In the genomic region with DNA sequence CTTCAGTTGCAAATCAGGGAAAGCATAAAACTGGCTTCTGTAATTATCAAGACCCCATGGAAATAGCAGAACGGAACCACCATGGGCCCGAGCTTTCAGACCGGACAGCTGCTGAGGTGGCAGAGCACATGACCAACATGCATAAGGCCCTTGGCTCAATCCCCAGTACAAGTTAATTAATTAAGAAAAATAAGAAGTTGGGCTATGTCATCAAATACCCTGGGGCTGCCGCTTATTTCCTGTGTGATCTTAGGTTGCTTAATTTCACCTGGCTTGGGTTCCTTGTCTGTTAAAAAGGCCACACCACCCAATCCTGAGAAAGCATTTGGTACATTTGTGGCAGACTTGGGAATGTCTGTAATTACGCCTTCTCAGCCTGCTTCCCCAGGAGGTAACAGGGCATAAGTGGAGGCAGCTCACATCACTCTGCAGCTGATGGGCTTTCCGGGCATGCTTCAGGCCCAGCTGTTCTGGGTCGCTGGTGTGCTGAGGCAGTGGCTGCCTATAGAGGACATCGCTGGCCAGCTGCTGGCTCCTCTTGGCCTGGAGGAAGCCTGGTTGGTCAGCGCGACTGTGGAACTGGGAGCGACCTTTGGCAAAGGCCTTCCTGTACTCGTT, we compare ENCODE assay signal across 14 mouse cellular contexts. TPM values are rescaled to one million over a fixed set of nuclear protein-coding genes. Genes with fewer than 3 reads are reported as not detected.
DNase-seq lines count a peak whose midpoint lies in the region; ATAC-seq and TF ChIP-seq lines count a peak whose summit lies in the region.
"Had no signal": no experiment of that assay in that cellular context is flagged by ENCODE, and none has a peak within 500 bp of the region (broad histone marks: within the 10 kb centered on the region; RNA-seq: fewer than 3 reads in every experiment).

No protein-coding gene starts in this region.

- TF ChIP-seq CTCF in lung, postnatal 0 days (IDR thresholded peaks at IDR 0.05): no peak

- no peak overlapping the region for H3K9ac ChIP-seq in lung, postnatal 0 days (replicated peaks; ENCODE audit: low read depth)
- no peak overlapping the region for H3K9ac ChIP-seq in limb, embryonic 14.5 days (ENCODE audit: low read depth, low read length, severe bottlenecking)
- H3K9ac ChIP-seq: heart, embryonic 12.5 days had no signal

- TF ChIP-seq POLR2A in limb, embryonic 14.5 days (IDR thresholded peaks at IDR 0.05; ENCODE audit: borderline replicate concordance, extremely low read depth, insufficient read depth, insufficient read length): no peak

- no peak for ATAC-seq in lung, postnatal 0 days
- no peak for ATAC-seq in limb, embryonic 14.5 days (ENCODE audit: low FRiP score, low read depth)
- ATAC-seq: CD4-positive, CD25-positive, alpha-beta regulatory T cell, adult 4 months had no signal

- no peak overlapping the region for H3K27ac ChIP-seq in lung, postnatal 0 days (ENCODE audit: low read length)
- peak overlapping the region; percentile 26 for H3K27ac ChIP-seq in embryonic facial prominence, embryonic 10.5 days (replicated peaks)
- H3K27ac ChIP-seq in limb, embryonic 14.5 days (replicated peaks; ENCODE audit: low read depth, low read length): no peak overlapping the region

- H3K4me3 ChIP-seq in lung, postnatal 0 days (ENCODE audit: low read depth, low read length): no peak overlapping the region
- no peak overlapping the region for H3K4me3 ChIP-seq in embryonic facial prominence, embryonic 10.5 days
- no peak overlapping the region for H3K4me3 ChIP-seq in limb, embryonic 14.5 days (replicated peaks; ENCODE audit: low read length)
- H3K4me3 ChIP-seq: heart, embryonic 12.5 days had no signal

- no peaks in the 10 kb centered on the region; the same call in 1 of the 2 replicates for H3K4me1 ChIP-seq in lung, postnatal 0 days (ENCODE audit: insufficient read depth, low read depth, low read length)
- H3K4me1 ChIP-seq in embryonic facial prominence, embryonic 10.5 days: peaks cover 45% of the 10 kb centered on the region
- H3K4me1 ChIP-seq in limb, embryonic 14.5 days (ENCODE audit: control insufficient read depth, insufficient read depth, low read length): peaks cover 14% of the 10 kb centered on the region

- H3K4me2 ChIP-seq in lung, postnatal 0 days (replicated peaks; ENCODE audit: low read depth, low read length): no peak overlapping the region
- H3K4me2 ChIP-seq in limb, embryonic 14.5 days (replicated peaks; ENCODE audit: low read depth, low read length, severe bottlenecking): no peak overlapping the region
- H3K4me2 ChIP-seq: heart, embryonic 12.5 days had no signal

- TF ChIP-seq EP300 in lung, postnatal 0 days (IDR thresholded peaks at IDR 0.05): no peak

- no peaks in the 10 kb centered on the region for H3K9me3 ChIP-seq in lung, postnatal 0 days (ENCODE audit: low read length)
- no peaks in the 10 kb centered on the region for H3K9me3 ChIP-seq in embryonic facial prominence, embryonic 10.5 days
- no peaks in the 10 kb centered on the region for H3K9me3 ChIP-seq in limb, embryonic 14.5 days (ENCODE audit: control insufficient read depth, low read length)
- H3K9me3 ChIP-seq: heart, embryonic 12.5 days had no signal

- no peaks in the 10 kb centered on the region for H3K27me3 ChIP-seq in lung, postnatal 0 days (replicated peaks; ENCODE audit: insufficient read depth, low read length)
- peaks cover 44% of the 10 kb centered on the region for H3K27me3 ChIP-seq in embryonic facial prominence, embryonic 10.5 days (replicated peaks; ENCODE audit: low read depth, poor library complexity, severe bottlenecking)
- H3K27me3 ChIP-seq in limb, embryonic 14.5 days (ENCODE audit: control insufficient read depth, insufficient read depth, low read length): no peaks in the 10 kb centered on the region

- WGBS in lung, postnatal 0 days: 72% methylated on average over 12 of the region's 12 CpGs
- 71% methylated on average over 12 of the region's 12 CpGs for WGBS in embryonic facial prominence, embryonic 10.5 days
- 63% methylated on average over 12 of the region's 12 CpGs for WGBS in limb, embryonic 14.5 days

- H3K36me3 ChIP-seq in lung, postnatal 0 days (ENCODE audit: insufficient read depth, low read length): no peaks in the 10 kb centered on the region
- no peaks in the 10 kb centered on the region for H3K36me3 ChIP-seq in embryonic facial prominence, embryonic 10.5 days (replicated peaks)
- H3K36me3 ChIP-seq in limb, embryonic 14.5 days (ENCODE audit: control insufficient read depth, insufficient read depth, low read length): no peaks in the 10 kb centered on the region

- peak; percentile 16 for DNase-seq in lung, postnatal 0 days (ENCODE audit: low spot score)
- no peak for DNase-seq in lung, postnatal 14 days
- DNase-seq in embryonic facial prominence, embryonic 10.5 days (ENCODE audit: low spot score): peak; percentile 34
- DNase-seq in kidney, adult 9 months: peak; percentile 65
- DNase-seq in limb, embryonic 14.5 days (ENCODE audit: low spot score): peak; percentile 31
- DNase-seq in spleen, postnatal 14 days (ENCODE audit: low spot score in 2 of 2): no peak
- no peak for DNase-seq in cerebellum, adult 11-12 months
- DNase-seq: adrenal gland, adult 2 months; cerebellum, adult 9-10 months; heart, postnatal 36 days; lung, postnatal 10 days had no signal

RNA-seq across cellular contexts. Expression of a gene that starts 34.5 kb away (rescaled TPM):
- 0.18 TPM in 1 of 2 replicates, not detected in the other for polyA plus RNA-seq in lung, postnatal 0 days (2015; fragmentation: Nextera tagmentation; extraction: Ambion mirVana)
- polyA plus RNA-seq in embryonic facial prominence, embryonic 10.5 days (2016; fragmentation: Nextera tagmentation; extraction: Ambion mirVana): not detected in 2 replicates
- polyA plus RNA-seq in limb, embryonic 14.5 days (2012; rRNA removed): 0.63 TPM in 1 of 2 replicates, not detected in the other
- 0.10 TPM in 1 of 2 replicates, not detected in the other for polyA plus RNA-seq in limb, embryonic 14.5 days (2014; fragmentation: Nextera tagmentation; extraction: Ambion mirVana)
- polyA plus RNA-seq: embryonic facial prominence, embryonic 11.5 days had no signal

Comparison
In these comparisons a context has a peak if more than half of its experiments do, and no peak if none do; other contexts are left out.
1. DNase-seq: peak in lung, postnatal 0 days (single experiment), embryonic facial prominence, embryonic 10.5 days (single experiment), kidney, adult 9 months (single experiment) and limb, embryonic 14.5 days (single experiment); none in lung, postnatal 14 days (single experiment), spleen, postnatal 14 days (0 of 2) and cerebellum, adult 11-12 months (single experiment).